In genomic region chr13:34650953-34651352, GRCm38 (mm10) we compare ENCODE assay signal across 8 mouse cellular contexts. TPM values are rescaled to one million over a fixed set of nuclear protein-coding genes. Genes with fewer than 3 reads are reported as not detected.
DNase-seq lines count a peak whose midpoint lies in the region.

No protein-coding gene starts in this region.

- peaks cover 40% of the 10 kb centered on the region for H3K4me1 ChIP-seq in forebrain, embryonic 10.5 days

- DNase-seq in layer of hippocampus, adult 11-12 months (ENCODE audit: low spot score), result peak; percentile 65
- DNase-seq in layer of hippocampus, postnatal 25 days (ENCODE audit: extremely low spot score in 1 of 2, low spot score in 1 of 2), result no peak
- DNase-seq in forebrain, embryonic 10.5 days (ENCODE audit: extremely low spot score, low spot score), result no peak
- peak; percentile 85 to 86 for DNase-seq in heart, postnatal 10 days
- peak; percentile 27 to 38 for DNase-seq in kidney, postnatal 36 days
- DNase-seq in lung, postnatal 25 days (ENCODE audit: low spot score), result peak; percentile 36
- no peak for DNase-seq in frontal cortex, postnatal 14 days (ENCODE audit: low spot score in 2 of 2)
- DNase-seq in spleen, adult 18-20 months, result no peak

- 28% methylated on average over 10 of the region's 10 CpGs for WGBS in forebrain, embryonic 10.5 days

- intact Hi-C loops in heart, postnatal 10 days (cut with DNase I), result no loop called here

- no peak overlapping the region for H3K27ac ChIP-seq in forebrain, embryonic 10.5 days

- H3K9me3 ChIP-seq in forebrain, embryonic 10.5 days, result no peaks in the 10 kb centered on the region

- H3K4me3 ChIP-seq in forebrain, embryonic 10.5 days, result peak overlapping the region; percentile 66

- H3K27me3 ChIP-seq in forebrain, embryonic 10.5 days (ENCODE audit: poor library complexity, severe bottlenecking), result peaks cover 88% of the 10 kb centered on the region

- H3K36me3 ChIP-seq in forebrain, embryonic 10.5 days (replicated peaks), result no peaks in the 10 kb centered on the region

RNA-seq across cellular contexts. Expression of gene Pxdc1, which starts 2.3 kb away (rescaled TPM):
- 10 to 100 TPM; 15.5 to 20.8 TPM for total RNA-seq in layer of hippocampus, postnatal 25 days (2021)
- 4.0 and 5.6 TPM in 2 replicates for polyA plus RNA-seq in forebrain, embryonic 10.5 days (2016; fragmentation: Nextera tagmentation; extraction: Ambion mirVana)
- total RNA-seq in heart, postnatal 10 days (2021), result 10 to 100 TPM; 18.2 to 24.3 TPM

Comparison
In these comparisons a context has a peak if more than half of its experiments do, and no peak if none do; other contexts are left out.
1. DNase-seq: peak in layer of hippocampus, adult 11-12 months (single experiment), heart, postnatal 10 days (2 of 2), kidney, postnatal 36 days (2 of 2) and lung, postnatal 25 days (single experiment); none in layer of hippocampus, postnatal 25 days (0 of 2), forebrain, embryonic 10.5 days (single experiment), frontal cortex, postnatal 14 days (0 of 2) and spleen, adult 18-20 months (0 of 2).